8 mouse cellular contexts compared by ENCODE assay signal in genomic region chr11:50768995-50769749, GRCm38 (mm10). TPM values are rescaled to one million over a fixed set of nuclear protein-coding genes. Genes with fewer than 3 reads are reported as not detected.
DNase-seq lines count a peak whose midpoint lies in the region; ATAC-seq and TF ChIP-seq lines count a peak whose summit lies in the region.

No protein-coding gene starts in this region.

- H3K9me3 ChIP-seq in hindbrain, embryonic 11.5 days (ENCODE audit: control insufficient read depth, low read length): no peaks in the 10 kb centered on the region
- no peaks in the 10 kb centered on the region for H3K9me3 ChIP-seq in lung, postnatal 0 days (ENCODE audit: low read length)

- no peak overlapping the region for H3K27ac ChIP-seq in cerebellum, adult 2 months (ENCODE audit: insufficient read depth, low read length)
- no peak overlapping the region for H3K27ac ChIP-seq in hindbrain, embryonic 11.5 days (ENCODE audit: low read depth, low read length)
- peak overlapping the region; percentile 40; the same call in 1 of the 2 replicates for H3K27ac ChIP-seq in lung, postnatal 0 days (ENCODE audit: low read length)

- 15% methylated on average over 14 of the region's 14 CpGs for WGBS in cerebellum, adult 2 months
- WGBS in hindbrain, embryonic 11.5 days: 16% methylated on average over 14 of the region's 14 CpGs
- WGBS in lung, postnatal 0 days: 9% methylated on average over 14 of the region's 14 CpGs

- H3K9ac ChIP-seq in hindbrain, embryonic 11.5 days (ENCODE audit: low read depth, low read length): no peak overlapping the region
- H3K9ac ChIP-seq in lung, postnatal 0 days (replicated peaks; ENCODE audit: low read depth): no peak overlapping the region

- peak overlapping the region; percentile 43 for H3K4me2 ChIP-seq in hindbrain, embryonic 11.5 days (replicated peaks; ENCODE audit: low read depth, low read length)
- H3K4me2 ChIP-seq in lung, postnatal 0 days (replicated peaks; ENCODE audit: low read depth, low read length): peak overlapping the region; percentile 48

- H3K36me3 ChIP-seq in hindbrain, embryonic 11.5 days (ENCODE audit: control insufficient read depth, insufficient read depth, low read length): no peaks in the 10 kb centered on the region
- H3K36me3 ChIP-seq in lung, postnatal 0 days (ENCODE audit: insufficient read depth, low read length): no peaks in the 10 kb centered on the region

- DNase-seq in MEL-GATA-1-ER (ENCODE audit: extremely low read depth, low read depth): peak; percentile 41
- peak; percentile 81 to 91 for DNase-seq in cerebellum, adult 2 months
- peak; percentile 78 to 96 for DNase-seq in frontal cortex, adult 2 months (ENCODE audit: extremely low spot score in 1 of 2, low spot score in 1 of 2)
- DNase-seq in hindbrain, embryonic 11.5 days (ENCODE audit: low spot score): peak; percentile 95
- DNase-seq in layer of hippocampus, postnatal 10 days (ENCODE audit: low spot score in 2 of 2): peak; percentile 94
- peak; percentile 92 for DNase-seq in lung, postnatal 0 days (ENCODE audit: low spot score)
- DNase-seq in ovary, postnatal 14 days (ENCODE audit: low spot score): peak; percentile 93
- DNase-seq in thymus, postnatal 10 days (ENCODE audit: low spot score in 2 of 2): peak; percentile 43 to 82

- peak overlapping the region; percentile 12 for H3K4me3 ChIP-seq in cerebellum, adult 2 months (replicated peaks; ENCODE audit: insufficient read depth, low read depth, low read length)
- peak overlapping the region; percentile 10; the same call in 1 of the 2 replicates for H3K4me3 ChIP-seq in hindbrain, embryonic 11.5 days (ENCODE audit: low read depth, low read length)
- no peak overlapping the region for H3K4me3 ChIP-seq in lung, postnatal 0 days (ENCODE audit: low read depth, low read length)

- peaks cover 2% of the 10 kb centered on the region; the same call in 1 of the 2 replicates for H3K4me1 ChIP-seq in cerebellum, adult 2 months (ENCODE audit: control insufficient read depth, insufficient read depth, low read length)
- H3K4me1 ChIP-seq in hindbrain, embryonic 11.5 days (replicated peaks; ENCODE audit: control insufficient read depth, insufficient read depth, low read length): no peaks in the 10 kb centered on the region
- no peaks in the 10 kb centered on the region; the same call in 1 of the 2 replicates for H3K4me1 ChIP-seq in lung, postnatal 0 days (ENCODE audit: insufficient read depth, low read depth, low read length)

- no peaks in the 10 kb centered on the region for H3K27me3 ChIP-seq in cerebellum, adult 2 months (ENCODE audit: control insufficient read depth, insufficient read depth, low read length)
- no peaks in the 10 kb centered on the region for H3K27me3 ChIP-seq in hindbrain, embryonic 11.5 days (ENCODE audit: control insufficient read depth, insufficient read depth, low read length)
- H3K27me3 ChIP-seq in lung, postnatal 0 days (replicated peaks; ENCODE audit: insufficient read depth, low read length): no peaks in the 10 kb centered on the region

- TF ChIP-seq EP300 in lung, postnatal 0 days (IDR thresholded peaks at IDR 0.05): no peak

- TF ChIP-seq CTCF in cerebellum, adult 2 months (IDR thresholded peaks at IDR 0.05; ENCODE audit: borderline replicate concordance, insufficient read depth, low read depth, low read length): peak; percentile 93
- TF ChIP-seq CTCF in lung, postnatal 0 days (IDR thresholded peaks at IDR 0.05): peak; percentile 92

- no peak for TF ChIP-seq POLR2A in cerebellum, adult 2 months (IDR thresholded peaks at IDR 0.05; ENCODE audit: borderline replicate concordance, insufficient read depth, low read length)

- peak; percentile 92 for ATAC-seq in hindbrain, embryonic 11.5 days (ENCODE audit: low FRiP score)
- ATAC-seq in lung, postnatal 0 days: peak; percentile 90

RNA-seq across cellular contexts. Expression of gene Zfp354c, which starts 58.4 kb away (rescaled TPM):
- polyA plus RNA-seq in cerebellum, adult 2 months (2012; rRNA removed): 18.1 and 18.5 TPM in 2 replicates
- polyA plus RNA-seq in frontal cortex, adult 2 months (2012; rRNA removed): 17.3 and 22.2 TPM in 2 replicates
- 39.4 and 46.4 TPM in 2 replicates for polyA plus RNA-seq in hindbrain, embryonic 11.5 days (2014; fragmentation: Nextera tagmentation; extraction: Ambion mirVana)
- total RNA-seq in layer of hippocampus, postnatal 10 days (2021): 10 to 100 TPM; 59.8 to 66.1 TPM
- polyA plus RNA-seq in lung, postnatal 0 days (2015; fragmentation: Nextera tagmentation; extraction: Ambion mirVana): 4.2 and 4.7 TPM in 2 replicates

Comparison
In these comparisons a context has a peak if more than half of its experiments do, and no peak if none do; other contexts are left out.
1. DNase-seq: peak in every context shown above with its lines; median percentile 95 in hindbrain, embryonic 11.5 days; 94 in layer of hippocampus, postnatal 10 days; 93 in ovary, postnatal 14 days; 92 in lung, postnatal 0 days; 87 in frontal cortex, adult 2 months; 86 in cerebellum, adult 2 months; 62 in thymus, postnatal 10 days; 41 in MEL-GATA-1-ER.